Mouse (Mus musculus): ENCODE results near the gene Mast4.
A peak's percentile ranks its signal among the peaks of the same experiment; 100 is the strongest.

Gene Mast4

DNA sequence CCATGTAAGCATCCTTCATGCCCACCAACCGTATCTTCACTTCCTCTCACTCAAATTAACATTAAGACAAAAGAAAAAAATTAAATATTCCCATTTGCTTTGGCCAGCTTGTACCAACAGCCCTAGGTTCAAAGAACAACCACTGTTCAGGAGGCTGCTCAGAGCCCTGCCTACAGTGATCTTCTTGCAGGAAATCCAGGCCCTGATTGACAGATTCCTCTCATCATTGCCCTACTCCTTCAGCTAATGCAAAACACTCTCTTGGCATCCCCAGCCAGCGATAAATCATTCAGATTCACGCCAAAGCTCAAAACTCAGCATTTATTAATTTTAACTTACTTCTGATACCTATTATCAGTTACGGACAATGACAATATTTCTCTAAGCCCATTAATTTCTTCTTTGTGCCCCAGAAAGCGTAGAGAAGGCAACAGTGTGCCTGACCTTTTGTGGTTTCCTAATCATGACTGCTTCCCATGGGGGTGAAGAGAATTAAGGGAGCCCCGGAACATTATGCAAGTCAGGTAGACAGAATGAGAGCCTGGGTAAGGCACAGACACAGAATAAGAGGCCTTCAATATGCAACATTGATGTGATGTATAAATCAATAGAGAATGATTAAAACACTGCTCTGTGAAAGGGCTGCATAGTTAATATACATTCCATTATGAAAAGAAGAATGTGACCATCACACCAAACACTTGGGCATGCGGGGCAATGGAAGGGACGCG is 135.9 kb downstream of the Mast4 start:
- no peak for DNase-seq (ENCODE audit: extremely low spot score, low spot score)

DNA sequence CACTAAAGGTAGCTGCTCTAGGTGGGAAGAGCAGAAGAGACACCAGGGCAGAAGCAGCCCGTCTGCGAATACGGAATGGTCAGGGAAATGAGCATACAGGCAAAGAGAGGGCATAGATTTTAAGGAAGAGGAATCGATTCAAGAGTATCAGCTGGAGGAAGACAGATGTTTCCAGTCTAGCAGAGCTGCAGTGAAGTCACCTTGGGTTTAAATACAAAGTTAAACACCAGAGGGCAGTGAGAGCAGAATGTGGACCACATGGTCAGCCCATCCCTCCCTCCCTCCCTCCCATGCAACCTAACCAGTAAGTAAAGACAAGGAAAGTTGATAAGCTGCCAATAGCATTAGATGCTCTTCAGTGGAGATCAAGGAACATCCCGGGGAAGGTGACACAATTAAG is 138.0 kb downstream of the Mast4 start:
- no peak for DNase-seq (ENCODE audit: extremely low spot score, low spot score)

DNA sequence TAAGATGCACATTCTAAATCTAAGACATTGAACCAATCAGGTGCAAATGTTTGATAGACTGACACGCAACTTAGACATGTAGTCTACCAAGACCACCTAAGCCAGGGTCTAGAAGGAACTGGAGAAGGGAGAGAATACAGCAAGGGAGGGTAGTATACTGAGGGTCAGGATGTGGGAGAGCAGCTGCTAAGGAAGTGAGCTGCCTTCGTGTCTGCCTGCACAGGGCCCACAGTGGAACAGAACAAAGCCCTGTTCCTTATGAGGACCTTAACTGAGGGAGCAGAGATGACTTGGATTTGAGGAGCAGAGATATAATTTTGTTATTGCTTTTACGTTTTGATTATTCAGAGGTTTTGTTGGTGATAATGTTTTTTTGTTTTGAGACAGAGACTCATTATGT is 138.4 kb downstream of the Mast4 start:
- no peak for DNase-seq (ENCODE audit: extremely low spot score, low spot score)

DNA sequence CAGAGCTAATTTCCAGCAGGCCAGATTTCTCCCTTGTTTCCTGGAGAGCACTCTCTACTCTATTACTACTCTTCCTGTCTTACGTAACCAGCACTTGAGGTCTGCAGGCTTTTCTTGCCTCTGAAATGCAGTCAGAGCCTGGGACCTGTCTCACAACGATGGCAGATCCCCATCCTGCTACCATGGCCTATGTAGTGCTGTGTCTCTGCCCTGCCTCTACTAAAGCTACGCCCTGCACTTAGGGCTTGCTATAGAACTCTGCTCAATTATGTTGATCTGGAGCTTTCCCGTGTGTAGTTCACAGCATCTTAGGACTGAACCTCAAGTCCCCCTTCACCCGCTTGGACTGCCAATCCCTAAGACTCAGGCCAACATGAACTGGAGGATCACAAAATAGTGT is 150.7 kb downstream of the Mast4 start:
- DNase-seq (ENCODE audit: extremely low spot score, low spot score) = no peak

DNA sequence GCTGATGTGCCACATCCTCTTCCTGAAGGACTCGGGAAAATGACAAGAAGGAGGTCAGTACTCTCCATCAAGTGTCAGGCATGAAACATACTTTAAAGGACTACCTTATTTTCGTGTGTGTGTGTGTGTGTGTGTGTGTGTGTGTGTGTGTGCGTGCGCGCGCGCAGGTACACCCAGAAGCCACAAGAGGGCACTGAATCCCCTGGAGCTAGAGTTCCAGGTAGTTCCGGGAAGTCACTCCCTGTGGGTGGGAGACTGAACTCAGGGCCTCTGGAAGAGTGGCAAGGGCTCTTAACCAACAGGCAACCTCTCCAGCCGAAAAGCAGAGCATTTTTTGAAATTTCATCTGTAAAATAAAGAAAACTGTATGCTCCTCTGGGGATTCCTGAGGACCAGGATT is 152.5 kb downstream of the Mast4 start:
- no peak for DNase-seq (ENCODE audit: extremely low spot score, low spot score)

DNA sequence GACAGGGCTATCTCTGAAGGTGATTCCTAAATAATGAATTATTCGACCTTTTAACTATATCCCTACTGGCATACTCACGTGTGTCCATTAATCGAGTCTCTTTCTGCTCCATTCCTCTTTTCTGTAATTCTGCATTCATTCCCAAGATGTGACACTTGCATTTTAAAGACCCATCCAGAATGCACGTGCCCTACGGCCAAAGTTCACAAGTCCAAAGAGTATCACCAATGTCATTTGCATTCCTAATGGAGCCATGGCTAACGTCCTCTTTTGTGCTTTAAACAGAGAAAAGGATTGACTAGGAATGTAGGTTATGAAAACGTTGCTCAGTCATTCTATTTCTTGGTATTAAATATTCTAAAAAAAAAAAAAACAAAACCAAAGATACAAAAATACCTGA is 157.4 kb downstream of the Mast4 start:
- DNase-seq (ENCODE audit: extremely low spot score, low spot score) = no peak

DNA sequence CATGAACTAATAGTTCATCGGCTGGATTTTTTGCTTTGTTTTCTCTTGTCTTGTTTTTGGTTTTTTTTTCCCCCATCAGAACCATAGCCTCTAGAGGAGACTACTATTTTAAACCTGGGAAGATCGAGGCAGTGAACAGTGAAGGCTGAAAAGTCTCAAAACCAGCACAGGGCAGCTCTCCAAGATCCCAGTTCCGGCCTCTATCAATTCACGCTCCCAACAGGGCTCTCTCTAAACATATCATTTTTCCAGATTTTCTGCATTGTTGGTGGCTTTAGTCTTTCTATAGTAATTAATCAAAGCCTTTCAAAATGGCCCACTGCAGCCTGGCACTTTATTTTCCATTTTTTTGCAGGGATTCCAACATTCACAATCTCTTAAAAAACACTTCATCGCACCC is 159.9 kb downstream of the Mast4 start:
- DNase-seq (ENCODE audit: extremely low spot score, low spot score) = no peak

DNA sequence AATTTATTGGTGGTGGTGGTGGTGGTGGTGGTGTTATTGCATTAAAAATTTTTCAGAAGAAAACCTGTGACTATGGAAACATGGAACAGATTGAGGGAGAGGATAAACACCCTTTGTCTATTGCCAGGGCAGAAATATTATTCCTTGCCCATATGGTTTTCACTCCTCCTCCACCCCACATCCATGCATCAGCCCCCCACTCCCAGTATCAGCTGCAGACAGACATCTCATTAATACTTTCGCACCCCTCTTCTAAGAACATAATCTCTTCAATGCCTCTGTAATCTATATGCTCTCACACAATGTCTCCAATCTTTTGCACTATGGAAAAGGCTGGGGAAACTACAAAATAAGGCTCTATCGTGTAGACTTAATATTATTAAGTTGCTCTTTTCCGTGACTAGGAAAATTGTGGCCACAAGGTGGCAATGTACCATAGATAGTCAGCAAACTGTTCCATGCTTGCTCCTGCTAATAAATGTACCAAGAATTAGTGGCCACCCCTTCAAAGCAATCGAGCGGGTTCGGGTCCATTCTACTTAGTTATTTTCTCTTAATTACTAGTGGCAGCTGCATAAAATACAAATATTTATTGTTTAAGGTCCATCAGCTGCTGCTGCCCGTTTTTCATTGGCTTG is 160.6 kb downstream of the Mast4 start:
- peak; percentile 57 for DNase-seq (ENCODE audit: extremely low spot score, low spot score)

DNA sequence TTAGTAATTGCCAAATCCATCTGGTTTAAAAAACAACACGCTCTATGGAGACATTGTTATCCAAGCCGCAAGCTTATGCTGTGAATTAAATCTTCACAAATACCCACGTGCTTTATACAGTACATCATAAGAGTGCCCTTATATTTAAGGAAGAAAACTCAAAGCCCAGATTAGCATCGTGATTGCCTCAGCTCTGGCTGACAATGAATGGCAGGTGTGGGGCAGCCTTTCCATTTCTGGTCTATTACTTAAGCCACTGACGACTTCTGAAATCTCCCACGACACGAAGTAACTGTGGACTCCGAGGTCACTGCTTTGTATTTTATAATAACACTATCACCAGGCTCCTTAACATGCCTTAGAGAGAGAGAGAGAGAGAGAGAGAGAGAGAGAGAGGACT is 182.4 kb downstream of the Mast4 start:
- DNase-seq (ENCODE audit: extremely low spot score, low spot score) = no peak

DNA sequence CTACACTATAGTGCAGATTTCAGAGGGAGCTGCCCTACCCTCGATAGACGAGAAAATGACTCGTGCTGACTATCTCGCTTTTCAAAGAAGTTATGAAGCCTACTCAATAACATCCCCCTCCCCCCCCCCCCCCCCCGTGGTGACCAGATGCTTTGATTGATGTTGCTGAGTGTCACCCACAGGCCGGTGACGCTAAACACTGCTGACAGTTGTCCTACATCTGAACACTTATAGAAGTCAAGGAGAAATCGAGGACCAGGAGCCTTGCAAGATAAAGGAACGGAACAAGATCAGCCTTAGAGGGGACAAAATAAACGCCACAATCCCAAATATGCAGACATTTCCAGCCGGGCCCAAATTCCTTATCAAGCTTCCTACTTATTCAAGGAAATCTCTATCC is 183.1 kb downstream of the Mast4 start:
- DNase-seq (ENCODE audit: extremely low spot score, low spot score) = no peak

DNA sequence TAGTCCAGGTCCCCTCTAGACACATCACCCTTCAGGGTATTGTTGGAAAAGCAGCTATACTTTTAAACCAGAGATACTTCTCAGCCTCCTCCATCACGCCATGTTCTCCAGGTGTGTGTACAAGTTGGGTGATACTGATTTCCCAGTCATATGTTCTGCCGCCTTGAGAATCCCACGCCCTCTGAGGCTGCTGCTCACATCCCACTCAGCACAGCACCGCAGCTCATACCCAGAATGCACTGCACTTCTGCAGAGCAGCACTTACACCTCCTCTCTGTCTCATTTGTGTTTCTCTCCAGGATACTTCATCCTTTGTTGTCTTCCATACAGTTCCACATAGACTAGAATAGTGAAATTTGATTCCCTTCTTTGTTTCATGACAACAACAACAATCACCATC is 183.6 kb downstream of the Mast4 start:
- no peak for DNase-seq (ENCODE audit: extremely low spot score, low spot score)

DNA sequence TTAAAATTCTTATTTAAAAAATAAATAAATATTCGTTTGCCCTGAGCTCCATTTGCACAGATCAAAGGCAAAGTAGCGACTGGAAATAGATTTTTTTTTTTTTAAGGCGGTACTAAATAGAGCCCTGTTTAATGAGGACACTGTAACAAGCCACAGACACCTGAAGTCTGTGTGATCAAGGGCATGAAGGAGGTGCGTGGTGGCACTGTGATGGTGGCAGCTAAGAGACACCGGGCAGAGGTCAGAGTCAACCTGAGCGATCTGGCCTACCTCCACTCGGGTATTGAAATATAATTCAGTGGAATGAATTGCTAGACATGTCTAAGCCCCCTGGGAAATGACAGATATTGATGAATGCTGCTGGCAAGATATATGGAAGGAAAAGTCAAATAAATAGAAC is 184.9 kb downstream of the Mast4 start:
- DNase-seq (ENCODE audit: extremely low spot score, low spot score) = no peak

DNA sequence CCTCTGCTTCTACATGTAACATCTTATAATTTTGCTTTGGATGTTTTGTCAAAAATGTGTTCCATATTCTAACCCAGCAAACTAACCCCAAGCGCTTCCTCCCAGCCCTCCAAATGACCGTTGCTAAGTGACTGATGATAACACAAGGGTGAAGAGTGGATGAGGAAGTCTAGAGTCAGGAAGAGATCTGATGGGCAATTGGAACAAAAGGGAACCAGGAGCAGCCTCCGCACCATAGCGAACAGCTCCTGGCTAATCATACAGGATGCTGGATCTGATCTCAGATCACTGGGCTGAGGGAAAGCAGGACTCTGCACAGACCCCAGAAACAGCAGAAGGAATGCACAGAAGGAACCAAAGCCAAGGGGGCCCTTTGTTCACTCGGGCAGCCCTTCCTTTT is 190.0 kb downstream of the Mast4 start:
- DNase-seq (ENCODE audit: extremely low spot score, low spot score) = no peak

DNA sequence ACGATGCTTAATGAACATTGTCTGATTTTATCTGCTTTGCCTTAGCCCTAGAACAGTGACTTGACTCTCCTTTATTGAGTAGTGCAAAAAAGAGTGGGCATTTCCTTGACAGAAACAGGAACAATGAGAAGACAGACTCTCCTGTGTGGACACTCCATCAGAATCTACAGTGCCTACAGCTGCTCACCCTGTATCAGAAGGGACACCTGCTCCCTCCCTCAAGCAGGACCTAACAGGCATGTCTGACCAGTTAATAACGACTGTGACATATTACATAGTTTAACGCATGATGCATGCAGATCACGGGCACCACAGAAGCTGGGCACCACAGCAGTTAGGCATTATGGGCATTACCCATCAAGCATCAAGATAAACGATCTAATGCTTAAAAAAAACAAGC is 193.0 kb downstream of the Mast4 start:
- DNase-seq (ENCODE audit: extremely low spot score, low spot score) = no peak

DNA sequence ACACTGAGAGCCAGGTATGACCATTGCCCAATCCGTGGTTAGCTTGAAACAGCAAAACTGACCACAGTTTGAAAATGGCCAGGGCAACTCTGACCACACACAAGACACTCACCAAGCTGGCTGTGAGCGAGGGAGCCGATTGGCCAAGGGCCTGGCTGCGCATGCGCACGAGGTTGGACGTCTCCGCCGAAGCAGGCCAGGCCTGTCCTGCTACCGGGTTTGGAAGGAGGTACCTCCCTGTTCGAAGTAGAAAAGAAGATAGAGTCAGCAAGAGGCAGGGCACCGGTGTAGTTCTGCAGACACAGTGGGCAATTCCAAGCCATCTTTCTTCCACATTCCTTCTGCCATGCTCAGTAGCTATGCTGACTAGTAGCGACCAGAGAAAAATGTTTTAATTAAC is 194.2 kb downstream of the Mast4 start:
- DNase-seq (ENCODE audit: extremely low spot score, low spot score) = no peak

DNA sequence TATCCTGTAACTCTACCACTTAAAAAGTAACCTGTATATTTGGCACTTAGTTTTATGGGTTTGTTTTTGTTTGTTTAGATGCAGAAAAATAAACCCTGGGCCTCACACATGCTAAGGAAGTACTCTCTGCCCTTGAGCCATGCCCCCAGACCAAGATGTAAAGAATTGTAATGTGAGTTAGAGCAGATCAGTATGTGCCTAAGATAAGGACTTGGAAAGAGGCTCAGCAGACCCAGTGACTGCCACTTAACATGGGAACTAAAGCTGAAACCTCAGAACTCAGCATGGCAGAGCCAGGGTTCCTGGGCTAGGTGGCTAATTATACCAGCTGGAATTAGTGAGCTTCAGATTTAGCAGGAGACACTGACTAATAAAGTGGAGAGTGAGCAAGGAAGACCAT is 196.0 kb downstream of the Mast4 start:
- no peak for DNase-seq (ENCODE audit: extremely low spot score, low spot score)

DNA sequence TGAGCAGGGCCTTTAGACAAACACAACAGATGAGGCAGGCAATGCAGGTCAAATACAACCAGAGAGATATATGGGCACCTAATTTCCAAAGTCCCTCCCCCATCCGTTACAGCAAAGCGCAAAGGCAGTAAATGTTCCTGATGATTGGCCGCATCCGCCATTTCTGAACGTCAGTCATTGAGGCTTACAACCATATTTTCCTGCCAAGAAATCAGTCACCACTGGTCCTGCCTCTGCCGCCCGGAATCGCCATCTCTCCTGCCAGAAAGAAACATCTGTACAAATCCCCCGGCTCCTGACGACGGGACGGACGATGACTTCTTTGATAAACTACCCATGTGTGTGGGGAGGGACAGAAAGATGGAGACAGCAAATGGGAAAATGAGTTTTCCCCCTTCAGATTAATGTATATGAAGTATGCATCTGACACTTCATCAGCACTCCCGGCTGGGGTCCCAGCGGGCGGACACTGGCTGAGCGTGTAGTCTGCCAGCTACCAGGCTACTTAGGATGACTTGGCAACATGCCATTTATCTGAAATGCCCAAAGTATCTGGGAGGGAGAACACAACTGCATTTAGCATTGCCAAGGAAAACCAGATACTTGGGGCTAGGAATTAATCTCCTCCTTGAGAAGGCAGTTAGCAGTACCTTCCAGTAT is 198.9 kb downstream of the Mast4 start:
- DNase-seq (ENCODE audit: extremely low spot score, low spot score) = no peak

DNA sequence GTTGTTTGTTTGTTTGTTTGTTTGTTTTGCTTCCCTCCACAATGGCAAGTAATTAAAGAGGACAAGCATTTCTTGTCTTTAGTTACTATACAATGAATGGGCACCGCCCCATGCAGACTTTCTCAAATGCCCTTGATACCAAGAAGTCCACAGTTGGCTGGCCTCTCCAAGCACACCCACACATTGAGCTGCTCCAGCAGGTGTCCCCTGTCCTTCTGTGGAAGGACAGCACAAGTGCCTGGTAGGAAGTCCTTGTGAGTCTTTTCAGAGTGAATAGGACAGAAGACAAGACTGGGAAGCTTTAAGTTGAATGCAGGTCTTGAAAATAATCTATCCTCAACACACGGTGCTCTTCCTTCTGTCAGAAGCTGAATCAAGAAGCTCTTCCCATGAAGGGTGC is 202.5 kb downstream of the Mast4 start:
- no peak for DNase-seq (ENCODE audit: extremely low spot score, low spot score)

DNA sequence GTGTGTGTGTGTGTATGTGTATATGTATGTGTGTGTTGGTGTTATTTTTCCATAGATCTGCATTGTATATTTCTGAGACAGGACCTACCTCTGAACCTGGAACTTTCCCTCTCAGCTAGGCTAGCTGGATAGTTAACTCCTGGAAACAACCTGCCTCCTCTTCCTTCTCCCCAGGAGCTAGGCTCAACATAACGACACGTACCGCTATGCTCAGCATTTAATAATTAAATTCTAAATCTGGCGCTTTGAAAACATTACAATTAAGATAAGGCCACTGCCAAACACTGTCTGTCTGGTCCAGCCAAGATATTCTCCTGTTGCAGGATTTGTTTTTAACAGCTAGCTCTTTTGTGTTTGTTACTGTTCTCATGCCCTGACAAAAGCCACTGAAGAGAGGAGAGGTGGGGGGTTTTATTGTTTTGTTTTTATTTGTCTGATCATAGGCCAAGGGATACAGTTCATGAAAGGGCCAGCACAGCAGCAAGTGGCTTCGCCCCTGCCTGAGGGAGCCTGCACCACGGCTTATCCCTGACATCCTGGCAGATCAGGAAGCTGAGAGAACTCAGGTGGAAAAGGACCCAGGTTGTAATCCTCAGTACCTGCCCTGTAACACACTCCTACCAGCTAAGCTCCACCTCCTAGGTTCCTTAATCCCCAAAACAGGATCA is 205.0 kb downstream of the Mast4 start:
- no peak for DNase-seq (ENCODE audit: extremely low spot score, low spot score)

DNA sequence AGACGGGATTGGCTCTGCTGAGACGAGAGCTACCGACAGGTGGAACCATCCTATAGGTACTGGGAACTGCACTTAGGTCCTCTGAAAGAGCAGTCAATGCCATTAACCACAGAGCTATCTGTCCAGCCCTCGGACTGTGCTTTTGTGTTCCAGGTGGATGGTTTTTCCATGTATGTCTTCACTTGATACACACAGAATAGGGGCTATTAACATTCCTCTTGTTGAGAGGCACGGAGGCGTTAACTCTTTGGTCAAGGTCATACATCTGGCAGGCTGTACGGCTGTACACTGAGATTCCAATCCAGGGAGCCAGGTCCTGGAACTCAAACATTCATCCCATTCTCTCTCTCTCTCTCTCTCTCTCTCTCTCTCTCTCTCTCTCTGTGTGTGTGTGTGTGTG is 205.6 kb downstream of the Mast4 start:
- no peak for DNase-seq (ENCODE audit: extremely low spot score, low spot score)

DNA sequence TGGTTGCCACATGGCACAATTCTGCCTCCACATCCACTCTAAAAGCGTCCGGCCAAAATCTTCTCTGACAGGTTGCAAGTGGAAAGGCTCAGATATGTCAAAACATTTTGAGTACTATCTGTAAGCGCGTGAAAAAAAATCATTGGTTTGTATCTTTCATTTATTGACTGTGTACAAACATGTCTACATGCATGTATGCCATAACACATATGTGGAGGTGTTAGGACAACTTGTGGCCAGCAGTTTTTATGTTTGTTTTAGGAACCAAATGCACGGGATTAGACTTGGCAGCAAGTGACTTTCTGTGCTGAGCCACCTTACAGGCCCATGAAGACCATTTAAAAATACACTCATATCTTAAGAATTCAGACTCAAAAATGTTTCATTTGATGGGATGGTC is 206.7 kb downstream of the Mast4 start:
- no peak for DNase-seq (ENCODE audit: extremely low spot score, low spot score)

DNA sequence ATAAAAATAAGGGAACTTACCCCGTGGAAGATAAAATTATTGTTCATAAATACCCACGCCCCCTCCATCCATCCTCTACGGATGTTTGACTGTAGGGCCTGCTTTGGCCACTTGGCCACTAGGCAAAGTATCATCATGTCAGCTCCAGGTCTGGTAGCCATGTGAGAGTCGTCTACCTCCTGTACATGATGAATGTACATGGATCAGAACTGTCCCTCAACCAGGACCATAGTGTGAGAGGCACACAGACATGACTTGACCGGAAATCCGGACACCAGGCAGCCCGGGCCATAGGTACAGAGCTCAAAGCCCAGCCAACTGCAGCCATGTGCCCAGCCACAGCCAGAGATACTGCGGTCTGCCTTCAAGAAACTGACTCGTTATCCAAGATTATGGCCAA is 210.6 kb downstream of the Mast4 start:
- no peak for DNase-seq (ENCODE audit: extremely low spot score, low spot score)

Data from neural tube, embryonic 10.5 days (tissue).